Mouse (Mus musculus): ENCODE measurements around the gene Osbpl5. TPM values are rescaled to one million over a fixed set of nuclear protein-coding genes. Genes with fewer than 3 reads are reported as not detected.

Osbpl5 gene
- polyA plus RNA-seq (2015; fragmentation: Nextera tagmentation; extraction: Ambion mirVana), result 24.6 and 28.1 TPM in 2 replicates

DNA sequence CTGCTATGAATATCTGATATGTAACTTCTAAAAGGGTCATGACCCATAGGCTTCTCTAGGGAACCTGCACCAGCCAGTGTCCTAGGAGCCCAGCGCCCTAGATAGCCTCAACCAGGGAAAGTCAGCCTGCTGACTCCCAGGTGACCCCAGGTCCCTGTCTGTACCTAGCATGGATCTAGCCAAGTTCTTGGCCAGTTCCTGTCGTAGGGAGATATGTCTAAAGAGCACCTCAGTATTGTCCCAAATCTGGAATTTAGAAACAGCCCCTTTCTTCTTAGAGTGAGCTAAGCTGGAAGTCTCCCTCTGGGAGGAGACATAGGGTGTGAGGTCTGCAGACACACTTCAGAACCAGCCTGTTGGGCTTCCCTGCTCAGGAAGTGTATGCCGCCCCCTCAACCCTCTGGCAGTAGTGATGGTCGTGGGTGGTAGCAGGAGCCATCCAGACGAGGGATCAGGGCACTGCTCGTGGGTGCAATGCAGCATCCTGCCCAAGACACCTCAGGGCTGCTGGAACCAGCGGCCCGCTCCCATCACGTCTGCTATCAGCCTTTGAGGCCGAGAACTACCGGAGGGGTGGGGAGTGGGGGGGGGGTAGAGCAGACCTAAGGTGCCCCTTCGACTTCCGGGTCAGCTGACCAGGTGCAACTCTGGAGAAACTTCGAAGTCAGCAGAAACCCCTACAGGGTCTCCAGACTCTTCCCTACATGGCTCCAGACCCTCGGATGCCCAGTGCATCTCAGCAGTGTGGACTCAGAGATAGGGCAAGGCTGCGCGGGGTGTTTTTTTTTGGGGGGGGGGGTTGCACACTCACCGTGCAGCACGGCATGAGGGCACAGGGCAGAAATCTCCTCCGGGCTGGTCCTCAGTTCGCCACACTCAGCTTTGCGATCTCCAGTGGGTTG is at the start of gene Osbpl5:
Gene Osbpl5 (minus strand): TSS at position 861 of the 902 bp plus-strand sequence.

DNA sequence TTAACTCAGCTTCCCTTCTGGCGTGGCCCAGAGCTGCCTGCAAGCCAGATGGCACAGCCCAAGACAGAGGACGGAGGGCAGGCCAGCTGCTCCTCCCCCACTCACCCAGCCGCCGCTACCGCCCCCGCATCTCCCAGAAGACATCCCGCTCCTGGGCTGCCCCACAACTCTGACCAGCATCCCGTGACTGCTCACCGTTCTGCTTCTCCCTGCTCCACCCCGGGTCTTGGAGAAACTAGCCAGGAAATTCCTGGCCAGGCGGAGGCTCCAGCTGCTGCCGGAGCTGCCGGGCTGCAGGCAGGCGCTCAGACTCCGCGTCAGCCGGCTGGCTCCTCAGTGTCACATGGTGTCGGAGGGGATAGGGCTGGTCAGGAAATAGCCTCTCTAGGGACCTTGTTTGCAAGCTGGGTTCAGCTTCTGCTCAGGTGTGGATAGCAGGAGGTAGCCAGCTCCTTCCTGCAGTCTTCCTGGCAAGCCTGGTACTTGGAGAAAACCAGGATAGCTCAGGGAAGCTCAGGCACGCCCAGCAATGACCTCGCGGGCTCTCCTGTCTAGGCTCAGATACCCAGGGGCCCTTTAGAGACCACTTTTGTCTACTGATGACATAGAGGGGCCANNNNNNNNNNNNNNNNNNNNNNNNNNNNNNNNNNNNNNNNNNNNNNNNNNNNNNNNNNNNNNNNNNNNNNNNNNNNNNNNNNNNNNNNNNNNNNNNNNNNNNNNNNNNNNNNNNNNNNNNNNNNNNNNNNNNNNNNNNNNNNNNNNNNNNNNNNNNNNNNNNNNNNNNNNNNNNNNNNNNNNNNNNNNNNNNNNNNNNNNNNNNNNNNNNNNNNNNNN is 27.4 kb upstream of the Osbpl5 start, which contains the start of gene Mrgpre:
Gene Mrgpre (minus strand): TSS at position 505 of the 834 bp plus-strand sequence.

DNA sequence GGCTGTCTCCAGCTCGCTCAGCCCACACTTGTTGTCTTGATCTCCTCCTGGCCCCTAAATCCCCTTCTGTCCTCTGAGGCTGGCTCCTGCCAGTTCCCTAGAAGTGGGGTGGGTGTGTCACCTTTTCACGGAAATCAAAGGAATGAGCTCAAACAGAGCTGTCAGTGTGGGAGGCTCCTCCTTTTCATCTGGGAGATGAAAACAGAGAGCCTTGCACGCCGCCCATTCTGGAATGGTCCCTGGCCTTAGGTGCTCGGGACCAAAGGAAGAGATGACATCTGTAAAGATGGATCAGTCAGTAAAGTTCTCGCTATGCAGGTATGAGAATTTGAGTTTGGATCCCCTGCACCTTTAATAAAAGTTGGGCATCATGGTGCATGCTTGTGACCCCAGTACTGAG is 10.1 kb upstream of the Osbpl5 start, which contains the start of gene Mrgprg:
Gene Mrgprg (minus strand): TSS at position 101 of the 400 bp plus-strand sequence.

DNA sequence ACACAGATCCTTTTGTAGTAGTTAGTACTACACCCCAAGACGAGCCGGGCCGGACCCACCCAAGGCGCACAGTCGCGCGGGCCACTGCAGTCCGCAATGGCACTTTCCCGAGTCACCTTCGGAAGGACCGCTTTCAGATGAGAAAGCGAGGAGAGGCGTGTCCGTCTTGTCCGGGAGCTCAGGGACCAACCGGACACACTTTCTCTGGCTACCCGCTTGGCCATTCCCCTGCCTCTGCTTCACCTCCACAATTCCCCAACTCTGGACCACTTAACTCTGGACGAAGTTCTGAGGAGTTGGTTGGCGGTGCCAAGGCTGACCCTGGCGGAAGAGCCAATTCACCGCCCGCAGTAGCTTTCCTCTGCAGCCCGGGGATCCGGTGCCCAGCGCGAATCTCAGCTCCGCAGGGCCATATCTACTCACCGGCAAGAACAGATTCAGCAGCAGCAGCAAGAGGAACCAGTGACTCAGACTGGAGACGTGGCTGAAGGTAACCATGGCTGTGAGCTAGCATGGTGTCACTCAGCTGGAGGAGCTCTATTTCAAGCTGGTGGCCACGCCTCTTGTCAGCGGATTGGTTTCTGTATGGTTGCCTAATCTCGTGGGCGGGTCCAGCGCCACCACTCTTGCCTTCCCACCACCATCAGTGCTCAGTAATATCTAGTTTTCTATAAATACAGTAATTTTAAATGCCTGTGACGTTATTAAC is 71.3 kb downstream of the Osbpl5 start, which contains the start of gene Tnfrsf23:
Gene Tnfrsf23 (minus strand): TSS at position 514 of the 709 bp plus-strand sequence.

DNA sequence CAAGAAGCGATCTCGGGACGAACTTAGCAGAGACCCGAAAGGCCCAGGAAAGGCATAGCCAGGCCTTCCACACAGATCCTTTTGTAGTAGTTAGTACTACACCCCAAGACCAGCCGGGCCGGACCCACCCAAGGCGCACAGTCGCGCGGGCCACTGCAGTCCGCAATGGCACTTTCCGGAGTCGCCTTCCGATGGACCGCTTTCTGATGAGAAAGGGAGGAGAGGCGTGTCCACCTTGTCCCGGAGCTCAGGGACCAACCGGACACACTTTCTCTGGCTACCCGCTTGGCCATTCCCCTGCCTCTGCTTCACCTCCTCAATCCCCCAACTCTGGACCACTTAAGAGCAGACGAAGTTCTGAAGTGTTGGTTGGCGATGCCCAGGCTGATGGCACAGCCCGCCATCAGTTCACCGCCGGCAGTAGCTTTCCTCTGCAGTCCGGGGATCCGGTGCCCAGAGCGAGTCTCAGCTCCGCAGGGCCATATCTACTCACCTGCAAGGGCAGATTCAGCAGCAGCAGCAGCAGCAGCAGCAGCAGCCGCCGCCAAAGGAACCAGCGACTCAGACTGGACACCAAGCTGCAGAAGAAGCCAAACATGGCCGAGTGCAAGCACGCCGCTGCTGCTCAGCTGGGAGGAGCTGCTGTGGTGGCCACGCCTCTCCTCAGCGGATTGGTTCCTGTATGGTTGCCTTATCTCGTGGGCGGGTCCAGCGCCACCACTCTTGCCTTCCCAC is 107.6 kb downstream of the Osbpl5 start, which contains the start of gene Tnfrsf22:
Gene Tnfrsf22 (minus strand): TSS at position 628 of the 735 bp plus-strand sequence.

Small RNA genes lying within 50 kb of the gene (microRNA-seq; reads per million reads assigned to microRNA genes)
- not detected for gene Gm22064

Other genes starting within 250 kb of the Osbpl5 start
- gene Nap1l4, start 207.9 kb downstream of the Osbpl5 start, polyA plus RNA-seq (2015; fragmentation: Nextera tagmentation; extraction: Ambion mirVana), result 210 and 240 TPM in 2 replicates
- 64.1 and 70.4 TPM in 2 replicates for gene Cars, start 156.9 kb downstream of the Osbpl5 start, polyA plus RNA-seq (2015; fragmentation: Nextera tagmentation; extraction: Ambion mirVana)
- gene Tnfrsf26, start 128.3 kb downstream of the Osbpl5 start, polyA plus RNA-seq (2015; fragmentation: Nextera tagmentation; extraction: Ambion mirVana), result 0.06 and 0.15 TPM in 2 replicates
- 5.6 and 5.9 TPM in 2 replicates for gene Tnfrsf22, start 107.3 kb downstream of the Osbpl5 start, polyA plus RNA-seq (2015; fragmentation: Nextera tagmentation; extraction: Ambion mirVana)
- gene Tnfrsf23, start 71.1 kb downstream of the Osbpl5 start, polyA plus RNA-seq (2015; fragmentation: Nextera tagmentation; extraction: Ambion mirVana), result 0.87 and 0.94 TPM in 2 replicates
- not detected in 2 replicates for gene Mrgprg, start 10.0 kb upstream of the Osbpl5 start, polyA plus RNA-seq (2015; fragmentation: Nextera tagmentation; extraction: Ambion mirVana)
- gene Mrgpre, start 27.5 kb upstream of the Osbpl5 start, polyA plus RNA-seq (2015; fragmentation: Nextera tagmentation; extraction: Ambion mirVana), result 5.0 and 7.7 TPM in 2 replicates
- gene Nadsyn1, start 65.9 kb upstream of the Osbpl5 start, polyA plus RNA-seq (2015; fragmentation: Nextera tagmentation; extraction: Ambion mirVana), result 4.3 and 5.8 TPM in 2 replicates
- gene Dhcr7, start 66.2 kb upstream of the Osbpl5 start, polyA plus RNA-seq (2015; fragmentation: Nextera tagmentation; extraction: Ambion mirVana), result 50.0 and 52.2 TPM in 2 replicates
- not detected in 2 replicates for gene Gm498, start 109.9 kb upstream of the Osbpl5 start, polyA plus RNA-seq (2015; fragmentation: Nextera tagmentation; extraction: Ambion mirVana)
- 9.0 and 11.5 TPM in 2 replicates for gene Shank2, start 244.9 kb upstream of the Osbpl5 start, polyA plus RNA-seq (2015; fragmentation: Nextera tagmentation; extraction: Ambion mirVana)